Mouse (Mus musculus) embryonic facial prominence, embryonic 15.5 days (tissue): ENCODE results near the gene Habp2. TPM values are rescaled to one million over a fixed set of nuclear protein-coding genes. Genes with fewer than 3 reads are reported as not detected.
A peak's percentile ranks its signal among the peaks of the same experiment; 100 is the strongest.

Experiments used
- ATAC-seq: fragments of 200-750 bp; cut with Nextera tagmentation; 2 replicates; pipeline ENCODE4 v1.8.0; 2017; ENCODE audit warnings: low read depth, moderate TSS enrichment; ENCODE audit not compliant: insufficient number of reproducible peaks, low FRiP score, low TSS enrichment
- H3K27ac ChIP-seq: fragments of 300-500 bp; sonication (generic); replicated peaks from 2 replicates; pipeline ENCODE4 v1.5.1; 2015; ENCODE audit warnings: mild to moderate bottlenecking, inconsistent platforms
- H3K27me3 ChIP-seq: fragments of 300-500 bp; sonication (generic); 2 replicates; pipeline ENCODE4 v1.6.1; 2015; ENCODE audit warnings: inconsistent platforms
- H3K36me3 ChIP-seq: fragments of 300-500 bp; sonication (generic); 2 replicates; pipeline ENCODE4 v1.6.1; 2015; ENCODE audit warnings: mild to moderate bottlenecking, inconsistent platforms
- H3K4me1 ChIP-seq: fragments of 300-500 bp; sonication (generic); 2 replicates; pipeline ENCODE4 v1.6.1; 2015; ENCODE audit warnings: inconsistent platforms
- H3K4me2 ChIP-seq: fragments of 300-500 bp; sonication (generic); replicated peaks from 2 replicates; pipeline ENCODE4 v1.6.1; 2015; ENCODE audit warnings: mild to moderate bottlenecking, inconsistent platforms
- H3K4me3 ChIP-seq: fragments of 300-500 bp; sonication (generic); replicated peaks from 2 replicates; pipeline ENCODE4 v1.5.1; 2015; ENCODE audit warnings: mild to moderate bottlenecking, inconsistent platforms
- H3K9ac ChIP-seq: fragments of 300-500 bp; sonication (generic); 2 replicates; pipeline ENCODE4 v1.6.1; 2015; ENCODE audit warnings: inconsistent platforms
- H3K9me3 ChIP-seq: fragments of 300-500 bp; sonication (generic); replicated peaks from 2 replicates; pipeline ENCODE4 v1.6.1; 2016; ENCODE audit warnings: inconsistent platforms
- WGBS: fragments of 180-500 bp; shearing (Covaris S2); methylation state at CpG from one replicate; pipeline ENCODE4 v1.1.7; 2015; 5-methylcytosine and 5-hydroxymethylcytosine counted together
- polyA plus RNA-seq: library from polyadenylated mRNA; unstranded; fragments of >200 nt; fragmentation: Nextera tagmentation; extraction: Ambion mirVana; gene quantifications from 2 replicates; pipeline ENCODE4 v1.2.1, GENCODE M21; 2015

Gene Habp2
- 0.24 and 0.26 TPM in 2 replicates for polyA plus RNA-seq

DNA sequence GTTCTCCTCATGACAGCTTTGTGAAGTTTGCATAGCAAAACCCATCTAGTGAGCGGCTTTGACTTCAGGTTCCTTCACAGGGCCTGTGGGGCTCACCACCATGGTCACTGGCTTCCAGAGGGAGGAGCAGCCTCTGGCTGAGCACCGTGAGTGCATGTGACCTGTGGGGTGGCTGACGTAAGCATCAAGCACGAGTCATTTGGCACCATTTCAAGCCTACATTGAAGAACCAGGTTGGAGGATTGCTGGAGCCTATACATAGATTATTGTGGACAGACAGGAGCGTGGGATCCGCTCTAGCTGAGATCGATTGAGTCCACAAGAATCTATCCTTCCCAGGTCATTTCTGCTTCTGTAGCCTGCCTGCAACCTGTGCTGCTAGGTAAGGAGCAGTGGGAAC is at the start of gene Habp2:
Gene Habp2, plus strand, starts transcription at position 272 of the 400 bp plus-strand sequence.
- Histone ChIP-seq H3K4me1 (peaks cover 20% of the 10 kb centered on the region), H3K9ac (no peak within 1 kb of the TSS), H3K27me3 (no peaks in the 10 kb centered on the region), H3K9me3 (no peaks in the 10 kb centered on the region), H3K27ac (no peak within 1 kb of the TSS), H3K36me3 (no peaks in the 10 kb centered on the region), H3K4me2 (no peak within 1 kb of the TSS), H3K4me3 (no peak within 1 kb of the TSS)
- no peak for ATAC-seq
- 75% methylated on average over 7 of the region's 7 CpGs for WGBS

DNA sequence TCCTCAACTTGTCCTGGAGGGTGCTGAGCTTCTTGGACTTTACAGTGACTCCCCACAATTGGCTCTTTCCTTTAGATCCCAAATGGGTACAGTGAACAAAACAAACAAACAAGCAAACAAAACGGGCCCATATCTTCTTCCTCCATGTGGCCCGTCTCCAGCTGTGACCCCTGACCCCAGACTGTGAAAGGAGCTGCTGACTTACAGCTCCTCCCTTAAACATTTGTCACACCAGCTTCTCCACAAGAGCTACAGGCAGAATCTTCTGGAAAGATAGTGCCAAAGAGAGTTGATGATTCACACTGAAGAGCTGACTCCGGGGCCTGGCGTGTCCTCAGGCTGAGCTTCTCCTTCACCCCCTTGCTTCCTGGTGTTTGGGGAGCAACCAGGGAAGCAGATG is 48.4 kb upstream of the Habp2 start:
- H3K9ac ChIP-seq, result no peak overlapping the region
- H3K4me2 ChIP-seq, result no peak overlapping the region
- no peaks in the 10 kb centered on the region for H3K9me3 ChIP-seq
- WGBS, result 62% methylated on average over 4 of the region's 4 CpGs
- no peaks in the 10 kb centered on the region for H3K36me3 ChIP-seq
- no peak overlapping the region for H3K4me3 ChIP-seq
- H3K27ac ChIP-seq, result no peak overlapping the region
- H3K27me3 ChIP-seq, result no peaks in the 10 kb centered on the region
- H3K4me1 ChIP-seq, result peaks cover 17% of the 10 kb centered on the region
- no peak for ATAC-seq

DNA sequence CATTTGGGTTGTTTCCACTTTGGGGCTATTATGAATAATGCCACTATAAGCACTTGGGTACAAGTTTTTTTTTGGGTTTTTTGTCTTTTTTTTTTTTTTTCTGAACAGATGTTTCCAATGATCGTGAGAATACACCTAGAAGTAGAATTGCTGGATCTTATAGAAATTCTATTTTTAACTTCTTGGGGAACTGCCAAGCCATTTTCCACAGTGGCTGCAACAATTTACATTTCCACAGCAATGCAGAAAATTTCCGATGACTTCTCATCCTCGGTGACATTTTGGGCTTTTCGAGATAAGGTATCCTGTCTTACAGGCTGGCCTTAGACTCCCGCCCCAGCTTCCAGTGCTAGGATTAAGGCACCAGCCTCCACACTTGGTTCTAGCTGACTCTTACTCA is 41.7 kb upstream of the Habp2 start:
- no peak for ATAC-seq
- Histone ChIP-seq H3K4me2 (no peak overlapping the region), H3K36me3 (no peaks in the 10 kb centered on the region), H3K4me3 (no peak overlapping the region), H3K27me3 (no peaks in the 10 kb centered on the region), H3K9me3 (0 out of 2 replicates have a peak, but pooled peaks cover 4% of the 10 kb centered on the region), H3K4me1 (peaks cover 10% of the 10 kb centered on the region; the same call in 1 of the 2 replicates), H3K27ac (peak overlapping the region; percentile 66; the same call in 1 of the 2 replicates), H3K9ac (no peak overlapping the region)
- 27% methylated on average over 5 of the region's 5 CpGs for WGBS

DNA sequence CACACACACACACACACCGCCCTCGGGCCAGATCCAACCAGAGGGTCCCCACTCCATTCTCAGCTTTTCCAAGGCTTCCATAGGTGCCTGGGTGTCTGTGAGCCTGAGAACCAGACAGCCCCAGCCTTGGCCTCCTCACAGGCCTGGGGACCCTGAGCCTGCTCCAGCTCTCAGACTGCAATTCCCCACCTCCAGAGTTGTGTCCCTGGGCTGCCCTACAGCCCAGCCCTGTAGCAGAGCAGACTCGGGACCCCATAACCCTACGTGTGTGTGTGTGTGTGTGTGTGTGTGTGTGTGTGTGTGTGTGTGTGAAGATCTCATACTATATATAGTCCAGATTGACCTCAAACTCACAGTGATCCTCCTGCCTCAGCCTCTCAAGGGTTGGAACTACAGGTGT is 34.1 kb upstream of the Habp2 start:
- H3K27me3 ChIP-seq, result no peaks in the 10 kb centered on the region
- H3K36me3 ChIP-seq, result no peaks in the 10 kb centered on the region
- peaks cover 19% of the 10 kb centered on the region for H3K4me1 ChIP-seq
- ATAC-seq, result 0 out of 2 replicates have a peak, but pooled peaks have one; percentile 65
- no peak overlapping the region for H3K4me3 ChIP-seq
- H3K4me2 ChIP-seq, result no peak overlapping the region
- H3K27ac ChIP-seq, result peak overlapping the region; percentile 55; the same call in 1 of the 2 replicates
- 78% methylated on average over 4 of the region's 4 CpGs for WGBS
- no peaks in the 10 kb centered on the region for H3K9me3 ChIP-seq
- H3K9ac ChIP-seq, result no peak overlapping the region

DNA sequence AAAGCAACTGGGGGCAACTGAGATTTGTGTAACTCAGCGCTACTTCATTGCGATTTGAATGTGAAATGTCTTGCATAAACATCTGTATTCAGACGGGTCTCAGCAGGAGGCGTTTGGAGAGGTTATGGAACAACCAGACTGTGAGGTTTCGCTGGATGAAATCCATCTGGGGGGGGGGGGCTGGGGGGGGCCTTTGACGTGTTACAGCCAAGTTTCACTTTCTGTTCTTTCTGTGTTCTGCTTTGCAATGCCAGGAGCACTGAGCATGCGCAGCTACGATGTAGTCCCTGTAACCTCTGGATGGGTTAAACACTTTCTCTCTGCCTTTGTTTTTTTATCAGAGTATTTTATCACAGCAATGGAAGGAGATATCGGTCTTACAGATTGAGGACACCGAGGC is 33.7 kb upstream of the Habp2 start:
- no peak overlapping the region for H3K9ac ChIP-seq
- H3K36me3 ChIP-seq, result no peaks in the 10 kb centered on the region
- H3K9me3 ChIP-seq, result no peaks in the 10 kb centered on the region
- H3K27ac ChIP-seq, result peak overlapping the region; percentile 55; the same call in 1 of the 2 replicates
- no peak overlapping the region for H3K4me2 ChIP-seq
- no peak overlapping the region for H3K4me3 ChIP-seq
- peaks cover 19% of the 10 kb centered on the region for H3K4me1 ChIP-seq
- 55% methylated on average over 10 of the region's 10 CpGs for WGBS
- H3K27me3 ChIP-seq, result no peaks in the 10 kb centered on the region
- ATAC-seq, result peak; percentile 29; the same call in 1 of the 2 replicates

DNA sequence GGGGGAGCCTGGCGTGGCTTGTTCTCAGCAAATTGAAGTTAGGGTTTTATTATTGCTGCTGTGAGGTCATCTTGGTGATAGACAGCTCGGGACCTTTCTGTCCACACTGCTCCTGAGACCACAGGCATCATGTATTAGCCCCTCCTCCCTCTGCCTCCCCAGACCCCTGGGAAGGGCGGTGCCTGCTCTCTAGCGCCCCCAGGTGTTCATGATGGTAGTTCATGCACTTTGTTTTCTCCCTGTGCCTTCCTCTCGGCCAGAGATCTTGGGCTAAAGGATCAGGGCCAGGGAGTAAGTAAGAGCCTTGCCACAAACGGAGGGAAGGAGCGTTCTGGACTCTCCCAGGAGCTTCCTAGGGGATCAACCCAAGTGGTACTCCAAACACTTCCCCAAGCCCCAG is 32.2 kb upstream of the Habp2 start:
- ATAC-seq, result no peak
- no peak overlapping the region for H3K9ac ChIP-seq
- H3K27ac ChIP-seq, result no peak overlapping the region
- H3K36me3 ChIP-seq, result no peaks in the 10 kb centered on the region
- 51% methylated on average over 7 of the region's 7 CpGs for WGBS
- no peak overlapping the region for H3K4me3 ChIP-seq
- H3K27me3 ChIP-seq, result no peaks in the 10 kb centered on the region
- peaks cover 19% of the 10 kb centered on the region for H3K4me1 ChIP-seq
- H3K9me3 ChIP-seq, result no peaks in the 10 kb centered on the region
- H3K4me2 ChIP-seq, result no peak overlapping the region

DNA sequence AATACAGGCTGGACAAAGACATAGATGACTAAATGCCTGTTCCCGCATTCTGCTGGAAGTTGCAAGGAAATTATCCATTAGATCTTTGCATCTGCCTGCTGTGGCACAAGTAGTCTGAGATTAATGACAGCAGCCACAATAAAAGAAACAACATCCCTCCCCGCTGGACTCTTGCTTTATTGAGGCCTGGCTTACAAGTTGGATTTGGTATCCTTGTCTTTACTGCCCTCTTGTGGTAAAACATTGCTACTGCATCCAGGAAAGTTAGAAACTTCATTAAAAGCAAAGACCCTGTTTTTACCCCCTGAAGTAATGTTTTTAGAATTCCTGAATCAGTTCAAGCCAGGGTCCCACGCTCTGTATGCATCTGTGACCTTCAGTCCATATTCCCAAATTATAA is 31.4 kb upstream of the Habp2 start:
- Histone ChIP-seq H3K4me1 (peaks cover 19% of the 10 kb centered on the region), H3K4me3 (no peak overlapping the region), H3K27ac (no peak overlapping the region), H3K4me2 (no peak overlapping the region), H3K36me3 (no peaks in the 10 kb centered on the region), H3K9me3 (no peaks in the 10 kb centered on the region), H3K9ac (no peak overlapping the region), H3K27me3 (no peaks in the 10 kb centered on the region)
- WGBS, result 21% methylated on average over 3 of the region's 3 CpGs
- ATAC-seq, result no peak

DNA sequence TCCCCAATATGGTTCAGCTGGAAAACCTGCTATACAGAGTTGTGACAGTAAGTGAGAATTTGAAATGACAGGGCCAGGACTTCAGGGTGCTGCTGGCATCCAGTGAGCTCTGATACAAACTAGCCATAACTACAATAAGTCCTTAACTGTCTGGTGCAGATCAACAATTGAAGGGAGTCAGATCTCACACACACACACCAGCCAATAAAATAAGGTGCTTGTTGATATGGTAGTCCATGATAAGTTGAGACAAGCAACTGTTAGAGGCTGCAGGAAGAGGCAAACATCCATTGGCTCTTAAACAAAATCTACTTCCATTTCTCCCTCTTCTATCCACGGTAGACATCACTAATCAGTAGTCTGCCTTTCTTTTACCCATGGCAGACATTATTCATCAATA is 30.7 kb upstream of the Habp2 start:
- no peak for ATAC-seq
- Histone ChIP-seq H3K4me2 (no peak overlapping the region), H3K27me3 (no peaks in the 10 kb centered on the region), H3K27ac (no peak overlapping the region), H3K4me1 (peaks cover 17% of the 10 kb centered on the region), H3K4me3 (no peak overlapping the region), H3K9me3 (no peaks in the 10 kb centered on the region), H3K36me3 (no peaks in the 10 kb centered on the region), H3K9ac (no peak overlapping the region)
- 34% methylated on average over 1 of the region's 1 CpGs for WGBS

DNA sequence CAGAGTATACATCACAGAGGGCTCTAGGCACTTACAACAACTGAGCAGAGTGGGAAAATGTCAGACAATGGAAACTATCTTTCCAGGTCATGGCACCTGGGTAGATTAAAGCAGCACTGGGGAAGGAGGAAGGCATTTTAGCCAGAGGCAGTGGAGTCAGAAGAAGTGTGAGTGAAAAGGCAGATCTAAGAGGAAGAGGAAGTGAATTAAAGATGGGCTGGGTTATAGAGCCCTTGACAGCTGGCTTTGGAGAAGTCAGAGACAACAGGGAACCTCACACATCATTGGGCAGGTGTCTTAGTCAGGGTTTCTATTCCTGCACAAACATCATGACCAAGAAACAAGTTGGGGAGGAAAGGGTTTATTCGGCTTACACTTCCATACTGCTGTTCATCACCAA is 30.2 kb upstream of the Habp2 start:
- H3K36me3 ChIP-seq, result no peaks in the 10 kb centered on the region
- H3K9ac ChIP-seq, result no peak overlapping the region
- H3K27ac ChIP-seq, result no peak overlapping the region

DNA sequence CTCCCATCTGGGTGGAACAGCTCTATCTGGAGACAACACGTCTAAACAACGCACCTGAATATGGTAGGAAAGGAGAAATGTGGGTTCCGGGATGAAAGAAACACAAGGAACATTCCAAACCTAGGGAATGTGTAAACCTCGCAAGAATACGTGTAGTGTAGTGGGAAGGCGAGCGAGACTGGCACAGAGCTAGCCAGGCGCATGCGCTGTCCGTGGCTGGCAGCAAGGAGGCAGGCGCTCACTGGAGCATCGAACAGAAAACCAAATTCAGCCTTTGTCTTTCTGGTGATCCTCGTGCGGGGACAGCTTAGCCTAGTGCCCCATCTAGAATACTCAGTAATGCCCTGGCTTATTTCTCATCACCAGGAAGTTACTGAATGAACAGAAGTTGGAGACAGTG is 23.2 kb upstream of the Habp2 start:
- H3K36me3 ChIP-seq, result no peaks in the 10 kb centered on the region
- no peak overlapping the region for H3K4me2 ChIP-seq
- H3K27me3 ChIP-seq, result no peaks in the 10 kb centered on the region
- 80% methylated on average over 14 of the region's 14 CpGs for WGBS
- no peaks in the 10 kb centered on the region for H3K9me3 ChIP-seq
- no peak overlapping the region for H3K27ac ChIP-seq
- H3K4me1 ChIP-seq, result no peaks in the 10 kb centered on the region
- peak; percentile 39; the same call in 1 of the 2 replicates for ATAC-seq
- H3K4me3 ChIP-seq, result no peak overlapping the region
- no peak overlapping the region for H3K9ac ChIP-seq

More for the DNA sequence above, 30.2 kb upstream of the Habp2 start:
- no peak for ATAC-seq
- Histone ChIP-seq H3K4me1 (peaks cover 12% of the 10 kb centered on the region), H3K4me3 (no peak overlapping the region), H3K27me3 (no peaks in the 10 kb centered on the region), H3K9me3 (no peaks in the 10 kb centered on the region), H3K4me2 (no peak overlapping the region)
- 92% methylated on average over 1 of the region's 1 CpGs for WGBS

DNA sequence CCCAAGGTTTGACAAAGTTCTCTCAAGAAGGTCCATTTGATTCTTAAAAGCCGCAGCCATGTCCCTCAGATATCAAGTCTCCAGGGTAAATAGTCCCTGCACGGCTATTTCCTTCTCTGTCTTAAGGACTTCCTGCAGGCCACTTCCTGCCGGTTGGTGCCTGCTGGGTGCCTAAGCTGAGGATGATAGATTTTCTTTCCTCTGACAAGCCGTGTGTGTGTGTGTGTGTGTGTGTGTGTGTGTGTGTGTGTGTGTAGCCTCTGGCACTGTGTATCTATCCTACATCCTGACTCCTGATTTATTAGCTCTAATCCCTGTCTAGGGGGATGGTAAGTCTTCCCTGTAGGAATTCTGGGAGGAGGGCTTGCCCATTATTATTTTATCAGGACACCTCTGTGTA is 22.8 kb upstream of the Habp2 start:
- Histone ChIP-seq H3K27ac (no peak overlapping the region), H3K4me3 (no peak overlapping the region), H3K9me3 (no peaks in the 10 kb centered on the region), H3K27me3 (no peaks in the 10 kb centered on the region), H3K4me2 (no peak overlapping the region), H3K36me3 (no peaks in the 10 kb centered on the region), H3K4me1 (no peaks in the 10 kb centered on the region), H3K9ac (no peak overlapping the region)
- no peak for ATAC-seq
- WGBS, result 39% methylated on average over 4 of the region's 4 CpGs

DNA sequence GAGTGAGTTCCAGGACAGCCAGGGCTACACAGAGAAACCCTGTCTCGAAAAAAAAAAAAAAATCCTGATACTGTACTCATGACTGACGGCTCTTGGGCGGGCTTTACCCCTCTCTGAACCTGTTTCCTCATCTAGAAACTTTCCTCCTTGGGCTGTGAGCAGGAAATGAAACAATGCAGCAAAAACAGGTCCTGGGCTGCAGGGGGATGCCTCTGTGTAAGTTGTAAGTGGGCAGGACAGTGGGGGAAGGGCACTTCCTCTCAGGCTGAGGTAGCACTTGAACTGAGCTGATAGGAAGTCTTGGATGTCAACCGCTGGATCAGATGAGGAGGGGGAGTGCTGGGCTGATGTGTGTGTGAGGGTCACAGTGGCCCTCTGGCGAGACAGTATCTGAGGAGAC is 21.8 kb upstream of the Habp2 start:
- ATAC-seq, result no peak

More for the DNA sequence above, 21.8 kb upstream of the Habp2 start:
- Histone ChIP-seq H3K36me3 (no peaks in the 10 kb centered on the region), H3K4me2 (no peak overlapping the region), H3K9me3 (no peaks in the 10 kb centered on the region), H3K9ac (no peak overlapping the region), H3K4me3 (no peak overlapping the region), H3K4me1 (no peaks in the 10 kb centered on the region), H3K27ac (no peak overlapping the region), H3K27me3 (no peaks in the 10 kb centered on the region)
- WGBS, result 68% methylated on average over 5 of the region's 5 CpGs
